Mouse (Mus musculus) cerebellum, adult 9-11 months (tissue): ENCODE data around the gene Sdccag8.
"Not testable (repeated sequence)": the region's sequence is repeated elsewhere in the genome, so short reads cannot be mapped to it uniquely, and the experiment has no call there.

Experiments
- DNase-seq: peaks from one replicate; pipeline ENCODE4 v3.0.0; 2022

Sdccag8 gene

DNA sequence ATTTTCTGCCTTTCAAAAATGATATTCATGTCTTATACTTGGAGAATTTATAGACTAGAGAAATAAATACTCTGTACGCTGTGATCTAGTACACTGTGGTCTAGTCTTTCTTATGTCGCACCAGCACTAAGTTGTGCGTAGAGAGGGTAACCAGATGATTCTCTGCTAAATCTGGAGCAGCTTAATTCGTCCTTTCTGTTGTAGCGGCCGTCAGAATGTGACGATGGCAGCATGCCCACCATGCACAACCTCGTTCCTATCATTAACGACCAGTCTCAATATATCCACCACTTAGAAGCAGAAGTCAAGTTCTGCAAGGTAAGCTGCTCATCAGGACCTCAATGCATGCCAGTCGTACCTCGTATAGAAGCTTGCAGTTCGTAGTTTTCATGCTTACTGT lies 14.2 kb downstream of the Sdccag8 start:
- no peak for DNase-seq

GRCm38 (mm10) chr1:176832071-176832470 lies 17.6 kb downstream of the Sdccag8 start:
- no peak for DNase-seq

GRCm38 (mm10) chr1:176832607-176833006 lies 18.1 kb downstream of the Sdccag8 start:
- no peak for DNase-seq

GRCm38 (mm10) chr1:176833257-176833656 lies 18.8 kb downstream of the Sdccag8 start:
- DNase-seq = no peak

DNA sequence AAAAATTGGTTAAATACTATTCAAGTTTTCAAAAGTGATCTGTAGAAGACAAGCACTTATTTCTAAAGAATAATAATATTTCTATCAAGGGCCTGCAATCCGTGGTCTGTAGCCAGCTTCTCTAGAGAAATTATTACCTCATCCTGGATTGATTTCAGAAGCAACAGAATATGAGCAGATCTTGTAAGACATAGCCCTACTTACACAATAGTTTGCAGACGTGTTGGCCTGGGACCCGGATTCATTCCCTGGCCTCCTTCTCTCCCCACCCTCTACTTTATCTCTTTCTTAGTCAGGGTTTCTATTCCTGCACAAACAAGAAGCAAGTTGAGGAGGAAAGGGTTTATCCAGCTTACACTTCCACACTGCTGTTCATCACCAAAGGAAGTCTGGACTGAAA lies 19.5 kb downstream of the Sdccag8 start:
- no peak for DNase-seq

DNA sequence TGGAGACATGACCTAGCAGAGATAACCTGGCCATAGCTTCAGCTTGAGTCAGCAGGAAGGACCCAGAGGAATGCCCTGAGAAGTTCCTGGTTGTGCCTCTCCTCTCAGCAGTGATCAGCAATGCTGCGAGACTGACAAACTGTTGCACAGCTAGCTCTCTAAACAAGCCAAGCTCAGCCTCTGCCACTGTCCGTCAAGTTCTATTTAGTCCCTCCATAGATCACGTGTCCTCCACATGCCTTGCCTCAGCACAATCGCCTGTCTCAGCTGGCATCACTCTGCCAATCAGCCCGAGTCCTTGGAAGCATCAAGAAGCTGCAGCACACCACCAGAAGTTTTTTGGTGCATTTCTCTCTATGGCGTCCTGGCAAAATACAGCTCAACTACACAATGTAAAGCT lies 20.4 kb downstream of the Sdccag8 start:
- DNase-seq = no peak

DNA sequence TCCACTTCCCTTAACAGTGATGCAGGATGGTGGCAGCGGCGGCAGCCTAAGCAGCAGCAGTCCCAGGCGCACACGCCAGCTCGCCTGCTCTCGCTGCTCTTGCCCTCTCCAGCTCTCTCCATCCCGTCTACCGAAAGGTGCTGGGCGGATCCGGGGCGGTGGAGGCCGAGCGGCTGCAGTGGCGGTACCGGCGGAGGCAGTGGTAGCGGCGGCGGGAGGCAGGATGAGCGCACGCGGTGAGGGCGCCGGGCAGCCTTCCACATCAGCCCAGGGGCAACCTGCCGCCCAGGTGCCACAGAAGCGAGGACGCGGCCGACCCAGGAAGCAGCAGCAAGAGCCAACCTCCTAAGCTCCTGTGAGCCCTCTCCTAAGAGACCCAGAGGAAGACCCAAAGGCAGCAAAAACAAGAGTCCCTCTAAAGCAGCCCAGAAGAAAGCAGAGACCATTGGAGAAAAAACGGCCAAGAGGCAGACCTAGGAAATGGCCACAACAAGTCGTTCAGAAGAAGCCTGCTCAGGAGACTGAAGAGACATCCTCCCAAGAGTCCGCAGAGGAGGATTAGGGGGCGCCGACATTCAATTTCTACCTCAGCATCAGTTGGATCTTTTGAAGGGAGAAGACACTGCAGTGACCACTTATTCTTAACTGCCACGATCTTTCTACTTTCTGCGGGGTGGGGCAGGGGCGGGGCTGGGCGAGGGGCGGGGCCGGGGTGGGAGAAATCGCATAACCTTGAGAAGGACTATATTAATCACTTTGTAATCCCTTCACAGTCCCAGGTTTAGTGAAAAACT lies 21.2 kb downstream of the Sdccag8 start:
- no peak for DNase-seq

DNA sequence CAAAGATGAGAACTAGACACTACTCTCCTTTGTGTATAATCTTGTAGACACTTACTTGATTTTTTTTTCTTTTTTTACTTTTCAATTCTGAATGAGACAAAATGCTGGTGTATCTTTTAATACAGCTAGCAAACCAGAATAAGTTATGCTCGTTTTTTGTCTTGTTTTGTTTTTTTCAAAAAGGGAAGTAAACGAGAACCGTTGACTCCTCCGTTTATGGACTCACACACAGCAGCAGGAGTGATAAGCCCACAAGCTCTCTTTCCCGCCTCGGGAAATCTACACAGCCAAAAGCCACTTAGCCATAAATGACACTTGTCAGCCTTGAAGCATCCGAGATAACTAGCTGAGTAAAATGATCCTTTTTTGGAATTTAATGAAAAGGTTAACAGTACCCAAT lies 22.1 kb downstream of the Sdccag8 start:
- DNase-seq = not testable (repeated sequence)

GRCm38 (mm10) chr1:176845082-176845977 lies 30.9 kb downstream of the Sdccag8 start:
- DNase-seq = no peak

DNA sequence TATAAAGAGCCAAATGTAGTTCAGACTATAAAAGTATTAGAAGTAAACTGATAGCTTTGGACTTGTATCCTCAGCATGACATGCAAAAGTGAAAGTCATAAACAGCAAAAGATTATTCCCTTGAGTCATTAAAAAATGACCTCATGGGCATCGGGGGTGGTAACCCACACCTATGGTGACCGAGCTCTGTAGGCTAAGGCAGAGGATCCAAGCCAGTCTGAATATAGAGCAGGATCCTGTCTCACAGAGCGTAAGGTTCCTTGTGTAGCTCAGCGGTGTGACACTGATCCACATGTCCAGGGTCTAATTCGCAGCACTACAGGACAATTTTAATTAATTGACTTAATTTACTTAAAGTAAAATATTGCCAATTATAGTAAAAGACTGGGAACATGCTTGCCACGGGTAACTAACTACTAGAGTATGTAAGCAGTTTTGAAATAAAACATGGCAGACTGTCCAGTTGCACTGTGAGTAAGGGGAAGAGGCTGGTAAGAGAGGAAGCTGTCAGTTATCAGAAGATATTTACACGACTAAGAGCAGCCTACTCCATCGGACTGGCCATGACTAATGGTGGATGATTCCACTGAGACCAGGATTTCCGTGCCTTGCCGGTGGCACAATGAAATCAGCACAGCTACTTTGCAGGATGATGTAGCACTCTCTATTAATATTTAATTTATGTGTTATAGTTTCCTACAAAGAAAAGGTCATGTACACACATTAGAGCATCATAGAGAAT lies 32.8 kb downstream of the Sdccag8 start:
- DNase-seq = no peak

- DNase-seq = no peak
These were observed 34.3 kb downstream of the Sdccag8 start for GRCm38 (mm10) chr1:176848613-176849290.

- DNase-seq = no peak
These were observed 34.9 kb downstream of the Sdccag8 start for GRCm38 (mm10) chr1:176849377-176849776.

DNA sequence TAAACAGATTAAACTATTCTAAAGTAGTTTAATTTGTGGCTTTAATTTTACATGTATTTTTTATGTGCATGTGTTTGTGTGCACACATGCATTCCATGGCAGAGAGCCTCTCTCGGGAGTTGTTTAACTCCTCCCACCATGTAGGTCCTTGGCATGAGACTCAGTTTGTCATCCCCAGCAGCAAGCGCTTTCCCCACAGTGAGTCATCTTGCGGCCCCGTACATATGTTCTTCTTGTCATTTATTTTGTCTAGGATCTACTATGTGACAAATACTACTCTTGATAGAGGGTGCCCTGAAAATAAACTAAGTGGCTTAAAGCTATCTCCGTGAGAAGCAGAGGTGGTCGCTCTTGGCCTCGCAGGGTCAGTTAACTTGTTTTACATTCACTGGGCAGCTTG lies 36.9 kb downstream of the Sdccag8 start:
- DNase-seq = no peak

GRCm38 (mm10) chr1:176852813-176853590 lies 38.5 kb downstream of the Sdccag8 start:
- no peak for DNase-seq

- peak; percentile 60 for DNase-seq
These were observed 47.7 kb downstream of the Sdccag8 start for GRCm38 (mm10) chr1:176861981-176862644.

DNA sequence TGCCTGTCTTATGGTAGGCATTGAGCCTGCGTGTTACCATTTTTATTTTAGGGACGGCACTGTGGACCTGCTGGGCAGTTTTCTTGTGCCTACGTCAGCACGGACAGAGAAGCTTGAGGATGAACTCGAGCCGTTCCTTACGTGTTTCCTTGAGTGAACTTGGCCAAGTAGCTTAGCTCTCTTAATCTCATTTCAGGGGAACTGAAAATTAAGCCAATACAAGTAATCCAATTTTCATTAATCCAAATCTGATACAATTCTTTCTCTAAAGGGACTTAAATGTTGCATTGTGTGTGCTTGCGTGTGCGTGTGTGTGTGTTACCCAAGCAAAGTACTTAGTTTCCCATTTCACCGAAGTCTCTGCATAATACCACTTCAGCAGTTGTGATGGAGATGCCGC lies 56.0 kb downstream of the Sdccag8 start:
- no peak for DNase-seq

DNA sequence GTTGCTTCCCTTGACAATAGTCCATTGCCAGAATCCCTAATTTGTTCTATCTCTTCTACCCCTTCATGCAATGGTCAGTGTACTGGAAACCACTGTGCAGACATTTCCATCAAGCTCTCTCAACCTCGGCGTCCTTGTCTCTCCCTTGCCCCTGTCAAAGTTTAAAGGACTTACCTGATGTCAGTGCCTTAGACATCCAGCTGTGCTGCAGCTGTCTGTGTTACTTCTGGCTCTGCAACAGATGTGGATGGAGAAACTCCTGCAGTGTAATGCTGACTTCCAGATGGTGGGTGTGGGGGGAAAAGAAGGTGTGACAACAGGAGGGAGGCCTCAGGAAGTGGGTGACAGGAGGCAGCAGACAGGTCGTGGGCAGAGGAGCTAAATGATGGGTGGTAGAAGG lies 57.5 kb downstream of the Sdccag8 start:
- no peak for DNase-seq

- DNase-seq = no peak
These were observed 59.0 kb downstream of the Sdccag8 start for GRCm38 (mm10) chr1:176873463-176873862.

- DNase-seq = no peak
These were observed 59.7 kb downstream of the Sdccag8 start for GRCm38 (mm10) chr1:176874155-176874554.

- DNase-seq = peak; percentile 50
These were observed 63.3 kb downstream of the Sdccag8 start for GRCm38 (mm10) chr1:176877756-176878155.

DNA sequence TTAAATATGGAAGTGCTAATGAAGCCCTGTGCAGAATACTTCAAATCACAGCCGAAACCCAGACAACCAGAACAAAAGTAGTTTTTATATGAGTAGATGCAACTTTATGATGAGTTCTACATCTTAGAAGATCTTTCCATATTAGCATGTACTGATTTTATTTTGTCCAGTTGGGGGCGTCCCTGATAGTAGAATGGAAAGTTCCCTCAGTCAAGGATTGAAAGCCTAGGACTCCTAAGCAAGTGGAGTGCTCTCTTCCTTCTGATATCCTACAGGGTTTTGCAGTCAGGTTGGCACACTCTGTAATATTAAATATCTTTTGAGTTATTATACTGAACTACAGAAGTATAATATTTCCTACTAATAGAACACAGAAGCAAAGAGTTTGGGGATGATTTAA lies 64.5 kb downstream of the Sdccag8 start:
- peak; percentile 54 for DNase-seq
